Mouse (Mus musculus) cerebellum, adult 2 months (tissue): ENCODE results near the gene Siah1b.

ENCODE experiments used
- CTCF ChIP-seq: fragments of 200-500 bp; IDR thresholded peaks from 2 replicates; pipeline ENCODE4 v1.5.1; 2011; ENCODE audit warnings: low read depth, mild to moderate bottlenecking, control low read depth, low read length, moderate library complexity, borderline replicate concordance; ENCODE audit not compliant: insufficient read depth
- POLR2A ChIP-seq: fragments of 200-500 bp; IDR thresholded peaks from 2 replicates; pipeline ENCODE4 v1.6.1; 2011; ENCODE audit warnings: low read length, control low read depth, borderline replicate concordance; ENCODE audit not compliant: insufficient read depth

DNA sequence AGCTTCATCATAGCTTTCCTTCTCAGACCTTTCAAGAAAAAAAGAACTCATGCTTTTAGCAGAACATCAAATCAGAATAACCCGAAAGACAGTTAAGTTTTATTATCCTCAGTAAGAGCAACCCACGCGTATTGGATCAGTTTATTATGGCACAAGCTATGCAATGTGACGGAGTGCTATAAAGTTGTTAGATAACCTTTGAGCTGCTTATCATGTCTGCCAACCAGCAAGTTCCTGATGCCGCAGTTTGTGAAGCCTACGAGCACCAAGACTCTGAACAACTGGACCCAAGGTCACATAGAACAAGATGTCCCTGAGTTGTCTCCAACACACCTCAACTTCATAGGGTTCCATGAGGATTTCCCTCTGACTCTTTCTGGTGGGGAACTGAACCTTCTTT is 37.5 kb upstream of the Siah1b start:
- TF ChIP-seq CTCF (no peak), POLR2A (no peak)
